Mouse (Mus musculus) stomach, embryonic 16.5 days (tissue): ENCODE measurements around the gene 2900026A02Rik. TPM values are rescaled to one million over a fixed set of nuclear protein-coding genes. Genes with fewer than 3 reads are reported as not detected.

Experiments used
- ATAC-seq: fragments of 200-750 bp; cut with Nextera tagmentation; 2 replicates; pipeline ENCODE4 v1.8.0; 2017; ENCODE audit warnings: moderate number of reproducible peaks, moderate TSS enrichment; ENCODE audit not compliant: insufficient read depth, low FRiP score
- H3K27ac ChIP-seq: fragments of 300-500 bp; sonication (generic); 2 replicates; pipeline ENCODE4 v1.5.1; 2014; ENCODE audit warnings: low read length
- H3K27me3 ChIP-seq: fragments of 300-500 bp; sonication (generic); 2 replicates; pipeline ENCODE4 v1.6.1; 2014; ENCODE audit warnings: low read length, control low read depth, mixed read lengths; ENCODE audit not compliant: control insufficient read depth, insufficient read depth
- H3K36me3 ChIP-seq: fragments of 300-500 bp; sonication (generic); 2 replicates; pipeline ENCODE4 v1.6.1; 2014; ENCODE audit warnings: low read length; ENCODE audit not compliant: control insufficient read depth, insufficient read depth
- H3K4me1 ChIP-seq: fragments of 300-500 bp; sonication (generic); 2 replicates; pipeline ENCODE4 v1.6.1; 2014; ENCODE audit warnings: low read length, control low read depth, mixed read lengths; ENCODE audit not compliant: control insufficient read depth, insufficient read depth
- H3K4me2 ChIP-seq: fragments of 300-500 bp; sonication (generic); 2 replicates; pipeline ENCODE4 v1.6.1; 2014; ENCODE audit warnings: low read depth, low read length, mixed read lengths
- H3K4me3 ChIP-seq: fragments of 300-500 bp; sonication (generic); replicated peaks from 2 replicates; pipeline ENCODE4 v1.5.1; 2014; ENCODE audit warnings: mild to moderate bottlenecking, low read length
- H3K9ac ChIP-seq: fragments of 300-500 bp; sonication (generic); 2 replicates; pipeline ENCODE4 v1.6.1; 2014; ENCODE audit warnings: low read length
- H3K9me3 ChIP-seq: fragments of 300-500 bp; sonication (generic); replicated peaks from 2 replicates; pipeline ENCODE4 v1.6.1; 2016; ENCODE audit warnings: low read length, control low read depth; ENCODE audit not compliant: control insufficient read depth
- WGBS: fragments of 180-500 bp; shearing (Covaris S2); extraction: QIAGEN DNeasy Blood & Tissue Kit; methylation state at CpG from one replicate; pipeline ENCODE4 v1.1.7; 2014; 5-methylcytosine and 5-hydroxymethylcytosine counted together
- polyA plus RNA-seq: library from polyadenylated mRNA; unstranded; fragments of >200 nt; fragmentation: Nextera tagmentation; extraction: Ambion mirVana; gene quantifications from 2 replicates; pipeline ENCODE4 v1.2.1, GENCODE M21; 2015

Gene 2900026A02Rik
- polyA plus RNA-seq, 1 experiment from 2014 or later: 14.9 TPM

- Histone ChIP-seq H3K4me1 (peaks cover 40% of the 10 kb centered on the region), H3K4me2 (no peak overlapping the region), H3K9me3 (no peaks in the 10 kb centered on the region), H3K9ac (no peak overlapping the region; the same call in 1 of the 2 replicates), H3K27ac (peak overlapping the region; percentile 87), H3K36me3 (no peaks in the 10 kb centered on the region), H3K27me3 (no peaks in the 10 kb centered on the region), H3K4me3 (no peak overlapping the region)
- ATAC-seq: no peak
- WGBS: 36% methylated on average over 4 of the region's 4 CpGs
Measured at GRCm38 (mm10) chr5:113208048-113208447, 13.0 kb downstream of the 2900026A02Rik start.

GRCm38 (mm10) chr5:113206670-113207352 is 14.2 kb downstream of the 2900026A02Rik start:
- H3K27ac ChIP-seq: peak overlapping the region; percentile 87; the same call in 1 of the 2 replicates
- no peak overlapping the region for H3K4me2 ChIP-seq
- peaks cover 40% of the 10 kb centered on the region for H3K4me1 ChIP-seq
- WGBS: 40% methylated on average over 9 of the region's 9 CpGs
- H3K9ac ChIP-seq: 0 out of 2 replicates have a peak overlapping the region, but pooled peaks have one; percentile 15
- ATAC-seq: no peak
- H3K4me3 ChIP-seq: no peak overlapping the region
- H3K36me3 ChIP-seq: no peaks in the 10 kb centered on the region
- H3K27me3 ChIP-seq: no peaks in the 10 kb centered on the region
- no peaks in the 10 kb centered on the region for H3K9me3 ChIP-seq

GRCm38 (mm10) chr5:113204193-113204592 is 16.8 kb downstream of the 2900026A02Rik start:
- peaks cover 27% of the 10 kb centered on the region for H3K4me1 ChIP-seq
- no peak overlapping the region for H3K9ac ChIP-seq
- H3K4me3 ChIP-seq: no peak overlapping the region
- H3K27me3 ChIP-seq: no peaks in the 10 kb centered on the region
- no peak for ATAC-seq
- no peaks in the 10 kb centered on the region for H3K36me3 ChIP-seq
- H3K4me2 ChIP-seq: no peak overlapping the region
- H3K27ac ChIP-seq: no peak overlapping the region
- WGBS: 64% methylated on average over 9 of the region's 9 CpGs
- H3K9me3 ChIP-seq: no peaks in the 10 kb centered on the region

- Histone ChIP-seq H3K27ac (peak overlapping the region; percentile 66; the same call in 1 of the 2 replicates), H3K4me3 (no peak overlapping the region), H3K9me3 (no peaks in the 10 kb centered on the region), H3K27me3 (no peaks in the 10 kb centered on the region), H3K9ac (no peak overlapping the region), H3K4me2 (no peak overlapping the region), H3K36me3 (no peaks in the 10 kb centered on the region), H3K4me1 (peaks cover 13% of the 10 kb centered on the region)
- 81% methylated on average over 10 of the region's 10 CpGs for WGBS
- ATAC-seq: no peak
Measured at GRCm38 (mm10) chr5:113199772-113200134, 21.3 kb downstream of the 2900026A02Rik start.

- Histone ChIP-seq H3K9ac (0 out of 2 replicates have a peak overlapping the region, but pooled peaks have one; percentile 21), H3K27me3 (no peaks in the 10 kb centered on the region), H3K4me2 (no peak overlapping the region), H3K27ac (peak overlapping the region; percentile 74), H3K9me3 (no peaks in the 10 kb centered on the region), H3K36me3 (no peaks in the 10 kb centered on the region), H3K4me1 (peaks cover 13% of the 10 kb centered on the region), H3K4me3 (no peak overlapping the region)
- WGBS: 45% methylated on average over 8 of the region's 8 CpGs
- ATAC-seq: no peak
Measured at GRCm38 (mm10) chr5:113199126-113199771, 21.8 kb downstream of the 2900026A02Rik start.

GRCm38 (mm10) chr5:113196916-113197794 is 23.9 kb downstream of the 2900026A02Rik start:
- H3K27me3 ChIP-seq: no peaks in the 10 kb centered on the region
- H3K36me3 ChIP-seq: no peaks in the 10 kb centered on the region
- H3K4me3 ChIP-seq: no peak overlapping the region
- 47% methylated on average over 9 of the region's 9 CpGs for WGBS
- H3K27ac ChIP-seq: peak overlapping the region; percentile 53; the same call in 1 of the 2 replicates
- H3K4me1 ChIP-seq: peaks cover 13% of the 10 kb centered on the region
- no peak overlapping the region for H3K4me2 ChIP-seq
- no peaks in the 10 kb centered on the region for H3K9me3 ChIP-seq
- H3K9ac ChIP-seq: no peak overlapping the region
- ATAC-seq: no peak

GRCm38 (mm10) chr5:113195907-113196306 is 25.1 kb downstream of the 2900026A02Rik start:
- WGBS: 85% methylated on average over 6 of the region's 6 CpGs
- Histone ChIP-seq H3K27ac (no peak overlapping the region), H3K36me3 (no peaks in the 10 kb centered on the region)

GRCm38 (mm10) chr5:113195451-113195850 is 25.6 kb downstream of the 2900026A02Rik start:
- no peak for ATAC-seq
- WGBS: 80% methylated on average over 12 of the region's 12 CpGs

More at GRCm38 (mm10) chr5:113195907-113196306, 25.1 kb downstream of the 2900026A02Rik start:
- H3K9ac ChIP-seq: no peak overlapping the region; the same call in 1 of the 2 replicates
- no peaks in the 10 kb centered on the region for H3K9me3 ChIP-seq
- ATAC-seq: no peak
- no peak overlapping the region for H3K4me2 ChIP-seq
- peaks cover 13% of the 10 kb centered on the region for H3K4me1 ChIP-seq
- H3K4me3 ChIP-seq: no peak overlapping the region
- H3K27me3 ChIP-seq: no peaks in the 10 kb centered on the region

More at GRCm38 (mm10) chr5:113195451-113195850, 25.6 kb downstream of the 2900026A02Rik start:
- Histone ChIP-seq H3K4me1 (peaks cover 13% of the 10 kb centered on the region), H3K36me3 (no peaks in the 10 kb centered on the region), H3K4me3 (no peak overlapping the region), H3K9me3 (no peaks in the 10 kb centered on the region), H3K9ac (no peak overlapping the region), H3K27me3 (no peaks in the 10 kb centered on the region), H3K4me2 (no peak overlapping the region), H3K27ac (no peak overlapping the region)
